Mouse (Mus musculus): Measurements from ENCODE around the gene Dcaf1.

DNA sequence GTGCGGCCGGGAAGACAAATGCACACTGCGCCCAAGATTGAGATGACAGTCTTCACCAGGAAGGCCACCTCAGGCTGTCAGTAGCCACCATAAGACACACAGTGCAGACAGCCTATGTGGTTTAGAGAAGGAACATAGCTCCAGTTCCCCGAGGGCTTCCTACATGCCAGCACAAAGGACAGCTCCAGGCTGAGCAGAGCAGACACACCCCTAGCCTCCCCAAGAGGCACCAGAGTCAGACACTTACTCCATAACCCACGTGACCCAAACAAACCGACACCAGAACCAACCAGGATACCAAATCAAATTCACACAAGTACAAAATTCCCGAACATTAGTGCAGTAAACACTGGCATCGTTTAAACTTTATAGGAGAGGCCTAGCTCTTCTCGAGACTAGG, 67.6 kb downstream of the Dcaf1 start:
- no peak for TF ChIP-seq EP300 (IDR thresholded peaks at IDR 0.05; ENCODE audit: low read depth in 1 of 2, low read length in 2 of 2)
- TF ChIP-seq ZMIZ1 (IDR thresholded peaks at IDR 0.05; ENCODE audit: low read depth, low read length): no peak
- TF ChIP-seq MAZ (IDR thresholded peaks at IDR 0.05; ENCODE audit: low read depth, low read length): no peak
- TF ChIP-seq E2F4 (IDR thresholded peaks at IDR 0.05; ENCODE audit: borderline replicate concordance, low read depth, low read length): no peak
- no peak for TF ChIP-seq CTCF (IDR thresholded peaks at IDR 0.05 in 2 of 3, conservative IDR thresholded peaks at IDR 0.05 in 1 of 3; ENCODE audit: control insufficient read depth in 1 of 3, insufficient read depth in 1 of 3, low read depth in 2 of 3, low read length in 3 of 3, poor library complexity in 1 of 3, severe bottlenecking in 1 of 3)

Measured in MEL (cell line).